Mouse (Mus musculus) lung, postnatal 0 days (tissue): ENCODE data around the gene Zfp369. TPM values are rescaled to one million over a fixed set of nuclear protein-coding genes. Genes with fewer than 3 reads are reported as not detected.
A peak's percentile ranks its signal among the peaks of the same experiment; 100 is the strongest.

Experiments used
- ATAC-seq: fragments of 200-750 bp; cut with Nextera tagmentation; 2 replicates; pipeline ENCODE4 v1.8.0; 2017; ENCODE audit warnings: moderate library complexity
- DNase-seq: peaks from one replicate; pipeline ENCODE4 v3.0.0-alpha.2; 2016; ENCODE audit warnings: low spot score
- H3K27ac ChIP-seq: fragments of 300-500 bp; sonication (generic); 2 replicates; pipeline ENCODE4 v1.5.1; 2014; ENCODE audit warnings: antibody characterized with exemption, mild to moderate bottlenecking, low read length, mixed read lengths
- H3K27me3 ChIP-seq: fragments of 300-500 bp; sonication (generic); replicated peaks from 2 replicates; pipeline ENCODE4 v1.6.1; 2014; ENCODE audit warnings: low read length, mixed read lengths; ENCODE audit not compliant: insufficient read depth
- H3K36me3 ChIP-seq: fragments of 300-500 bp; sonication (generic); 2 replicates; pipeline ENCODE4 v1.6.1; 2014; ENCODE audit warnings: low read length, mixed read lengths; ENCODE audit not compliant: insufficient read depth
- H3K4me1 ChIP-seq: fragments of 300-500 bp; sonication (generic); 2 replicates; pipeline ENCODE4 v1.6.1; 2014; ENCODE audit warnings: antibody characterized with exemption, low read depth, low read length, mixed read lengths; ENCODE audit not compliant: insufficient read depth
- H3K4me2 ChIP-seq: fragments of 300-500 bp; sonication (generic); replicated peaks from 2 replicates; pipeline ENCODE4 v1.6.1; 2014; ENCODE audit warnings: low read depth, mild to moderate bottlenecking, low read length, moderate library complexity, mixed read lengths
- H3K4me3 ChIP-seq: fragments of 300-500 bp; sonication (generic); 2 replicates; pipeline ENCODE4 v1.5.1; 2014; ENCODE audit warnings: low read depth, low read length
- H3K9ac ChIP-seq: fragments of 300-500 bp; sonication (generic); replicated peaks from 2 replicates; pipeline ENCODE4 v1.6.1; 2014; ENCODE audit warnings: low read depth, mild to moderate bottlenecking
- H3K9me3 ChIP-seq: fragments of 300-500 bp; sonication (generic); 2 replicates; pipeline ENCODE4 v1.6.1; 2016; ENCODE audit warnings: low read length, mixed read lengths
- CTCF ChIP-seq: IDR thresholded peaks from 2 replicates; pipeline ENCODE4 v1.5.1; 2016; ENCODE audit warnings: antibody characterized with exemption, mild to moderate bottlenecking
- EP300 ChIP-seq: IDR thresholded peaks from 2 replicates; pipeline ENCODE4 v1.6.1; 2016; ENCODE audit warnings: antibody characterized with exemption, mild to moderate bottlenecking, control low read depth
- WGBS: fragments of 180-500 bp; shearing (Covaris S2); extraction: QIAGEN DNeasy Blood & Tissue Kit; methylation state at CpG from one replicate; pipeline ENCODE4 v1.1.7; 2014; 5-methylcytosine and 5-hydroxymethylcytosine counted together
- polyA plus RNA-seq: library from polyadenylated mRNA; unstranded; fragments of >200 nt; fragmentation: Nextera tagmentation; extraction: Ambion mirVana; gene quantifications from 2 replicates; pipeline ENCODE4 v1.2.1, GENCODE M21; 2015

The Zfp369 gene
- 7.0 and 7.7 TPM in 2 replicates for polyA plus RNA-seq

- H3K4me2 ChIP-seq: peak within 1 kb of the TSS; percentile 61
- H3K9me3 ChIP-seq: no peaks in the 10 kb centered on the region
- H3K27me3 ChIP-seq: no peaks in the 10 kb centered on the region
- peak within 1 kb of the TSS; percentile 61 for H3K9ac ChIP-seq
- DNase-seq (peak; percentile 98), ATAC-seq (peak; percentile 99)
- H3K4me1 ChIP-seq: 0 out of 2 replicates have a peak, but pooled peaks cover 3% of the 10 kb centered on the region
- H3K36me3 ChIP-seq: no peaks in the 10 kb centered on the region
- 0% methylated on average over 50 of the region's 50 CpGs for WGBS
- peak; percentile 45 for TF ChIP-seq CTCF
- no peak for TF ChIP-seq EP300
- H3K27ac ChIP-seq: peak within 1 kb of the TSS; percentile 81
- H3K4me3 ChIP-seq: peak within 1 kb of the TSS; percentile 74
Measured at GRCm38 (mm10) chr13:65278383-65279341, at the start of gene Zfp369. Gene Zfp369, plus strand, starts transcription at chr13:65278814.

- no peak overlapping the region for H3K27ac ChIP-seq
- 71% methylated on average over 9 of the region's 9 CpGs for WGBS
- TF ChIP-seq EP300: no peak
- no peak for TF ChIP-seq CTCF
- H3K4me1 ChIP-seq: peaks cover 9% of the 10 kb centered on the region; the same call in 1 of the 2 replicates
- H3K4me2 ChIP-seq: no peak overlapping the region
- H3K36me3 ChIP-seq: no peaks in the 10 kb centered on the region
- no peaks in the 10 kb centered on the region for H3K9me3 ChIP-seq
- no peak overlapping the region for H3K9ac ChIP-seq
- DNase-seq: no peak
- ATAC-seq: no peak
- no peaks in the 10 kb centered on the region for H3K27me3 ChIP-seq
- no peak overlapping the region for H3K4me3 ChIP-seq
Measured at GRCm38 (mm10) chr13:65237211-65237610, 41.4 kb upstream of the Zfp369 start.

- peaks cover 12% of the 10 kb centered on the region; the same call in 1 of the 2 replicates for H3K4me1 ChIP-seq
- 0 out of 2 replicates have a peak, but pooled peaks cover 1% of the 10 kb centered on the region for H3K9me3 ChIP-seq
- H3K4me3 ChIP-seq: peak overlapping the region; percentile 75
- H3K36me3 ChIP-seq: no peaks in the 10 kb centered on the region
- WGBS: under 1% methylated on average over 27 of the region's 28 CpGs
- peak overlapping the region; percentile 97 for H3K27ac ChIP-seq
- H3K9ac ChIP-seq: peak overlapping the region; percentile 63
- no peaks in the 10 kb centered on the region for H3K27me3 ChIP-seq
- ATAC-seq: peak; percentile 93
- TF ChIP-seq EP300: no peak
- peak; percentile 31; the same call in 1 of the 2 replicates for TF ChIP-seq CTCF
- peak; percentile 99 for DNase-seq
- peak overlapping the region; percentile 98 for H3K4me2 ChIP-seq
Measured at GRCm38 (mm10) chr13:65240509-65241098, 38.0 kb upstream of the Zfp369 start.

GRCm38 (mm10) chr13:65241099-65241626 is 37.5 kb upstream of the Zfp369 start:
- Histone ChIP-seq H3K9ac (peak overlapping the region; percentile 63), H3K4me1 (peaks cover 12% of the 10 kb centered on the region; the same call in 1 of the 2 replicates), H3K9me3 (0 out of 2 replicates have a peak, but pooled peaks cover 6% of the 10 kb centered on the region), H3K27me3 (no peaks in the 10 kb centered on the region), H3K4me3 (peak overlapping the region; percentile 75), H3K4me2 (peak overlapping the region; percentile 98), H3K36me3 (no peaks in the 10 kb centered on the region), H3K27ac (peak overlapping the region; percentile 97)
- DNase-seq: peak; percentile 95
- TF ChIP-seq EP300 (no peak), CTCF (no peak; the same call in 1 of the 2 replicates)
- WGBS: under 1% methylated on average over 45 of the region's 45 CpGs
- peak; percentile 86 for ATAC-seq

GRCm38 (mm10) chr13:65241627-65242318 is 36.8 kb upstream of the Zfp369 start:
- peaks cover 12% of the 10 kb centered on the region; the same call in 1 of the 2 replicates for H3K4me1 ChIP-seq
- DNase-seq (peak; percentile 20), ATAC-seq (peak; percentile 3; the same call in 1 of the 2 replicates)
- H3K27ac ChIP-seq: peak overlapping the region; percentile 97
- H3K4me2 ChIP-seq: peak overlapping the region; percentile 98
- H3K27me3 ChIP-seq: no peaks in the 10 kb centered on the region
- WGBS: 2% methylated on average over 48 of the region's 51 CpGs
- H3K4me3 ChIP-seq: peak overlapping the region; percentile 75
- H3K9ac ChIP-seq: peak overlapping the region; percentile 63
- TF ChIP-seq CTCF (no peak), EP300 (no peak)
- H3K9me3 ChIP-seq: 0 out of 2 replicates have a peak, but pooled peaks cover 6% of the 10 kb centered on the region
- H3K36me3 ChIP-seq: no peaks in the 10 kb centered on the region
